Mouse (Mus musculus) MEL (cell line): Measurements from ENCODE around the gene Tmem8b. TPM values are rescaled to one million over a fixed set of nuclear protein-coding genes. Genes with fewer than 3 reads are reported as not detected.

ENCODE experiments used
- DNase-seq: peaks from one replicate; pipeline ENCODE4 v3.0.0; 2011; ENCODE audit warnings: low read depth, low spot score
- H3K27ac ChIP-seq: 2 replicates; pipeline ENCODE4 v1.5.1; 2012; ENCODE audit warnings: low read depth, mild to moderate bottlenecking, control low read depth, low read length, moderate library complexity; ENCODE audit not compliant: control insufficient read depth
- H3K27me3 ChIP-seq, 2 experiments: fragments of 150-350 bp in 1 of 2; sonication (generic) in 1 of 2; 2 replicates each; pipeline ENCODE4 v1.6.1; 2012; ENCODE audit warnings: low read length in 2 of 2, mild to moderate bottlenecking in 2 of 2, improper control_type of control experiment in 1 of 2, moderate library complexity in 1 of 2; ENCODE audit not compliant: insufficient read depth in 2 of 2, control insufficient read depth in 1 of 2
- H3K36me3 ChIP-seq, 2 experiments: 2 replicates each; pipeline ENCODE4 v1.6.1; 2012 to 2014; ENCODE audit warnings: low read length in 2 of 2, improper control_type of control experiment in 1 of 2, inconsistent platforms in 1 of 2, mild to moderate bottlenecking in 1 of 2; ENCODE audit not compliant: insufficient read depth in 2 of 2, control insufficient read depth in 1 of 2
- H3K4me1 ChIP-seq, 2 experiments: fragments of 150-350 bp in 1 of 2; sonication (generic) in 1 of 2; 2 replicates each; pipeline ENCODE4 v1.6.1; 2012; ENCODE audit warnings: low read length in 2 of 2, improper control_type of control experiment in 1 of 2, mild to moderate bottlenecking in 1 of 2; ENCODE audit not compliant: insufficient read depth in 2 of 2, control insufficient read depth in 1 of 2
- H3K4me3 ChIP-seq, 2 experiments: fragments of 150-350 bp in 1 of 2; sonication (generic) in 1 of 2; 2 replicates each; pipeline ENCODE4 v1.5.1; 2012; ENCODE audit warnings: low read depth in 2 of 2, low read length in 2 of 2, mild to moderate bottlenecking in 2 of 2, moderate library complexity in 2 of 2, control low read depth in 1 of 2, improper control_type of control experiment in 1 of 2; ENCODE audit not compliant: control insufficient read depth in 1 of 2, insufficient read depth in 1 of 2
- H3K79me2 ChIP-seq: 2 replicates; pipeline ENCODE4 v1.6.1; 2012; ENCODE audit warnings: mild to moderate bottlenecking, low read length, moderate library complexity; ENCODE audit not compliant: control insufficient read depth, poor library complexity, insufficient read depth
- H3K9ac ChIP-seq: 2 replicates; pipeline ENCODE4 v1.6.1; 2012; ENCODE audit warnings: low read depth, mild to moderate bottlenecking, control low read depth, low read length, moderate library complexity; ENCODE audit not compliant: control insufficient read depth, poor library complexity, severe bottlenecking
- H3K9me3 ChIP-seq: fragments of 150-350 bp; sonication (generic); replicated peaks from 2 replicates; pipeline ENCODE4 v1.6.1; 2012; ENCODE audit warnings: mild to moderate bottlenecking, low read length, improper control_type of control experiment, moderate library complexity; ENCODE audit not compliant: insufficient read depth
- BHLHE40 ChIP-seq: IDR thresholded peaks from 2 replicates; pipeline ENCODE4 v1.6.1; 2012; ENCODE audit warnings: low read depth, mild to moderate bottlenecking, inconsistent platforms, low read length, improper control_type of control experiment, borderline replicate concordance
- CTCF ChIP-seq, 3 experiments: IDR thresholded peaks in 2 of 3; conservative IDR thresholded peaks in 1 of 3; 2 replicates each; pipeline ENCODE4 v1.5.1; 2011 to 2012; ENCODE audit warnings: low read length in 3 of 3, low read depth in 2 of 3, mild to moderate bottlenecking in 2 of 3, improper control_type of control experiment in 1 of 3, inconsistent platforms in 1 of 3, mixed read lengths in 1 of 3, moderate library complexity in 1 of 3; ENCODE audit not compliant: control insufficient read depth in 1 of 3, insufficient read depth in 1 of 3, poor library complexity in 1 of 3, severe bottlenecking in 1 of 3
- E2F4 ChIP-seq: IDR thresholded peaks from 2 replicates; pipeline ENCODE4 v1.6.1; 2011; ENCODE audit warnings: low read depth, low read length, improper control_type of control experiment, borderline replicate concordance
- ELF1 ChIP-seq: IDR thresholded peaks from 2 replicates; pipeline ENCODE4 v1.6.1; 2014; ENCODE audit warnings: low read depth, mild to moderate bottlenecking, inconsistent platforms, low read length, improper control_type of control experiment, moderate library complexity
- GATA1 ChIP-seq: IDR thresholded peaks from 2 replicates; pipeline ENCODE4 v1.6.1; 2011; ENCODE audit warnings: low read depth, low read length, improper control_type of control experiment
- HCFC1 ChIP-seq: IDR thresholded peaks from 2 replicates; pipeline ENCODE4 v1.6.1; 2012; ENCODE audit warnings: low read depth, mild to moderate bottlenecking, inconsistent platforms, low read length, improper control_type of control experiment, moderate library complexity
- MAFK ChIP-seq: IDR thresholded peaks from 2 replicates; pipeline ENCODE4 v1.6.1; 2011; ENCODE audit warnings: low read depth, mild to moderate bottlenecking, low read length, improper control_type of control experiment, borderline replicate concordance
- MAZ ChIP-seq: IDR thresholded peaks from 2 replicates; pipeline ENCODE4 v1.6.1; 2012; ENCODE audit warnings: low read depth, mild to moderate bottlenecking, inconsistent platforms, low read length, improper control_type of control experiment
- MYB ChIP-seq: IDR thresholded peaks from 2 replicates; pipeline ENCODE4 v1.6.1; 2011; ENCODE audit warnings: mild to moderate bottlenecking, low read depth, low read length, improper control_type of control experiment
- NELFE ChIP-seq: IDR thresholded peaks from 2 replicates; pipeline ENCODE4 v1.6.1; 2011; ENCODE audit warnings: low read depth, low read length, improper control_type of control experiment
- POLR2A ChIP-seq, 2 experiments: IDR thresholded peaks; 2 replicates each; pipeline ENCODE4 v1.6.1; 2011 to 2012; ENCODE audit warnings: low read length in 2 of 2, mild to moderate bottlenecking in 2 of 2, control low read depth in 1 of 2, improper control_type of control experiment in 1 of 2, low read depth in 1 of 2, moderate library complexity in 1 of 2; ENCODE audit not compliant: control insufficient read depth in 1 of 2, insufficient read depth in 1 of 2, poor library complexity in 1 of 2
- POLR2AphosphoS2 ChIP-seq: IDR thresholded peaks from 2 replicates; pipeline ENCODE4 v1.6.1; 2011; ENCODE audit warnings: low read length, improper control_type of control experiment
- POLR2AphosphoS5 ChIP-seq: IDR thresholded peaks from 2 replicates; pipeline ENCODE4 v1.6.1; 2012; ENCODE audit warnings: low read depth, borderline replicate concordance, mild to moderate bottlenecking, inconsistent platforms, low read length, moderate library complexity, mixed read lengths
- RAD21 ChIP-seq: IDR thresholded peaks from 2 replicates; pipeline ENCODE4 v1.6.1; 2011; ENCODE audit warnings: mild to moderate bottlenecking, low read depth, low read length, improper control_type of control experiment
- SMC3 ChIP-seq: IDR thresholded peaks from 2 replicates; pipeline ENCODE4 v1.6.1; 2011; ENCODE audit warnings: low read depth, low read length, improper control_type of control experiment
- TAL1 ChIP-seq: IDR thresholded peaks from 2 replicates; pipeline ENCODE4 v1.6.1; 2012; ENCODE audit warnings: mild to moderate bottlenecking, inconsistent platforms, low read length, moderate library complexity, mixed read lengths
- TBP ChIP-seq: IDR thresholded peaks from 2 replicates; pipeline ENCODE4 v1.8.0; 2011; ENCODE audit warnings: low read depth, low read length, improper control_type of control experiment
- UBTF ChIP-seq: IDR thresholded peaks from 2 replicates; pipeline ENCODE4 v1.6.1; 2012; ENCODE audit warnings: low read depth, mild to moderate bottlenecking, inconsistent platforms, low read length, improper control_type of control experiment, moderate library complexity, borderline replicate concordance; ENCODE audit not compliant: insufficient read depth
- USF2 ChIP-seq, 2 experiments: IDR thresholded peaks; 2 replicates each; pipeline ENCODE4 v1.6.1; 2011 to 2012; ENCODE audit warnings: improper control_type of control experiment in 2 of 2, low read length in 2 of 2, borderline replicate concordance in 1 of 2, inconsistent platforms in 1 of 2, low read depth in 1 of 2, mild to moderate bottlenecking in 1 of 2; ENCODE audit not compliant: insufficient read depth in 1 of 2
- ZMIZ1 ChIP-seq: IDR thresholded peaks from 2 replicates; pipeline ENCODE4 v1.6.1; 2012; ENCODE audit warnings: low read depth, mild to moderate bottlenecking, inconsistent platforms, low read length, improper control_type of control experiment, moderate library complexity
- ZNF384 ChIP-seq: IDR thresholded peaks from 2 replicates; pipeline ENCODE4 v1.6.1; 2012; ENCODE audit warnings: low read depth, mild to moderate bottlenecking, inconsistent platforms, low read length, improper control_type of control experiment
- polyA plus RNA-seq, 2 experiments: library from polyadenylated mRNA; stranded (reverse) in 1 of 2; unstranded in 1 of 2; fragments of >175 nt in 1 of 2; fragments of >200 nt in 1 of 2; gene quantifications; 2 replicates each; pipeline versions ENCODE4 v1.2.1 to v1.2.4; 2012; ENCODE audit warnings: low replicate concordance in 2 of 2, low read depth in 1 of 2; ENCODE audit not compliant: insufficient read length in 2 of 2, insufficient read depth in 1 of 2, missing spikeins in 1 of 2
- total RNA-seq: library from RNA; depleted of rRNA; stranded (reverse); fragments of 300-350 nt; gene quantifications from 2 replicates; pipeline ENCODE4 v1.2.3, GENCODE M21; 2012

The Tmem8b gene
- total and polyA plus RNA-seq, 3 experiments, result 0.46 to 3.6 TPM; not detected in 1

DNA sequence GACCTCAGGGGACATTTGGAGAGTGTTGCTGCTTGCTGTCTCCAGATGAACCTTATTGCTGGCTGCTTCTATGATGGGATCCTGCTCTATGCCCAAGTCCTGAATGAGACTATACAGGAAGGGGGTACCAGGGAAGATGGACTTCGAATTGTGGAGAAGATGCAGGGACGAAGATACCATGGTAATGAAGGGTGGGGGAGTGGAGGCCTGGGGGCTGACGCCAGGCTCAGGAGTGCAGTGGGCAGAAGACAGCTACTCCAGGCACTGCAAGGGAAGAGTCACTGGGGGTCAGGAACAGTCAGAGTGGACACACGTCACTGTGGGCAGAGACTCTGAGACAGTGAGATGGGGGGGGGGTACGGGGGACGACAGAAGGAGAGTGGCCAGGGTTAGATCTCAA is 28.3 kb upstream of the Tmem8b start:
- no peaks in the 10 kb centered on the region for H3K4me1 ChIP-seq
- H3K36me3 ChIP-seq, result no peaks in the 10 kb centered on the region
- no peaks in the 10 kb centered on the region; a peak in 2 of 4 replicates for H3K27me3 ChIP-seq
- H3K9ac ChIP-seq, result no peak overlapping the region
- DNase-seq, result no peak
- H3K9me3 ChIP-seq, result no peaks in the 10 kb centered on the region
- no peaks in the 10 kb centered on the region for H3K79me2 ChIP-seq
- no peak overlapping the region for H3K27ac ChIP-seq
- TF ChIP-seq POLR2AphosphoS5, result no peak
- no peak for TF ChIP-seq ZMIZ1
- no peak overlapping the region for H3K4me3 ChIP-seq

DNA sequence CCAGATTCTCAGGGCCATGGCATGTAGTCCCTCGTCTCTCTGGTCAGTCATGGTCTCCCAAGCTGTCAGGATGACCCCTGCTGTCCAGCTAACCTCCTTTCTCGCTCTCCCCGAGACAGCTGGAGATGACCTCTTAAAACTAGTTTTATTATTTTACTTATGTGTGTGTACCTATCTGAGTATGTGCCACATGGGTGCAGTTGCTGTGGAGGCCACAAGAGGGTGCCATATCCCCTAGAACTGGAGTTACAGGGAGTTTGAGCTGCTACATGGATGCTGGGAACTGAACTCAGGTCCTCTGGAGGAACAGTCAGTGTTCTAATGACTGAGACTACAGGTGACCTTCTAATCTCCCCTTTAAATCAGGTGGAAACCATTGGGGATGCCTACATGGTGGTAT is 19.0 kb upstream of the Tmem8b start:
- no peaks in the 10 kb centered on the region for H3K27me3 ChIP-seq
- H3K79me2 ChIP-seq, result no peaks in the 10 kb centered on the region
- TF ChIP-seq RAD21, result peak; percentile 10
- peak; percentile 31 for TF ChIP-seq SMC3
- no peak for TF ChIP-seq MYB
- TF ChIP-seq NELFE, result no peak
- no peak for TF ChIP-seq HCFC1
- TF ChIP-seq MAFK, result no peak
- no peak for TF ChIP-seq E2F4
- TF ChIP-seq BHLHE40, result no peak
- TF ChIP-seq MAZ, result no peak
- TF ChIP-seq ZMIZ1, result no peak
- no peak for TF ChIP-seq POLR2A (IDR thresholded peaks at IDR 0.05; ENCODE audit: control insufficient read depth in 1 of 2, insufficient read depth in 1 of 2, low read depth in 1 of 2, low read length in 2 of 2, poor library complexity in 1 of 2)
- peak; percentile 45 to 54 (median 50) for TF ChIP-seq CTCF (IDR thresholded peaks at IDR 0.05 in 2 of 3, conservative IDR thresholded peaks at IDR 0.05 in 1 of 3; ENCODE audit: control insufficient read depth in 1 of 3, insufficient read depth in 1 of 3, low read depth in 2 of 3, low read length in 3 of 3, poor library complexity in 1 of 3, severe bottlenecking in 1 of 3)
- H3K27ac ChIP-seq, result no peak overlapping the region
- H3K4me1 ChIP-seq, result peaks cover 0 to 2% of the 10 kb centered on the region in 2 experiments; a peak in 1 of 4 replicates
- peaks cover 0 to 6% of the 10 kb centered on the region in 2 experiments; a peak in 2 of 4 replicates for H3K36me3 ChIP-seq
- peak; percentile 39 for DNase-seq
- H3K9me3 ChIP-seq, result no peaks in the 10 kb centered on the region
- H3K4me3 ChIP-seq, result no peak overlapping the region
- H3K9ac ChIP-seq, result no peak overlapping the region

DNA sequence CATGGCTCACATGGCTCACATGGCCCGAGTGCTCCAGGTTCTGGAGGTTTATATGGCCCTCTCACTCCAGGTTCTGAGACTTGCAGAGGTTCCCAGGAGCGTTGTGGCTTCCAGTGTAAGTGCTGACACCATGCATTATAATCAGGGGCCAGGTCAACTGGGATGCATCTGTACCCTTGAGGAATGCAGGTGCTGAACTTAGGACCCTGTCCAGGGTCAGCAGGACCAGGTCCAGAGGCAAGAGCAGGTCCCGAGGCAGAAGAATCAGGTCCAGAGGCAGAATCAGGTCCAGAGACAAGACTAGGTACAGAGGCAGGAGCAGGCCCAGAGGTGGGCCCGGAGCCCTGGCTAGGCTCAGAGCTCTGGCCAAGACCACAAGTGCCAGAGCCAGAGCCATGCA is 16.0 kb upstream of the Tmem8b start:
- Histone ChIP-seq H3K4me1 (peaks cover 0 to 8% of the 10 kb centered on the region in 2 experiments; a peak in 1 of 4 replicates), H3K36me3 (peaks cover 0 to 8% of the 10 kb centered on the region in 2 experiments; a peak in 2 of 4 replicates), H3K4me3 (peak overlapping the region in 1 of 2 experiments; percentile 77; a peak in 3 of 4 replicates), H3K9ac (no peak overlapping the region; the same call in 1 of the 2 replicates), H3K27ac (no peak overlapping the region), H3K79me2 (peaks cover 3% of the 10 kb centered on the region; the same call in 1 of the 2 replicates), H3K9me3 (no peaks in the 10 kb centered on the region), H3K27me3 (no peaks in the 10 kb centered on the region)
- TF ChIP-seq ZNF384 (no peak), GATA1 (no peak), TAL1 (no peak), SMC3 (no peak), POLR2A (IDR thresholded peaks at IDR 0.05; ENCODE audit: control insufficient read depth in 1 of 2, insufficient read depth in 1 of 2, low read depth in 1 of 2, low read length in 2 of 2, poor library complexity in 1 of 2) (no peak), ELF1 (no peak), UBTF (no peak), USF2 (IDR thresholded peaks at IDR 0.05; ENCODE audit: borderline replicate concordance in 1 of 2, insufficient read depth in 1 of 2, low read depth in 1 of 2, low read length in 2 of 2) (no peak), TBP (no peak), MAFK (no peak), ZMIZ1 (no peak), BHLHE40 (no peak), E2F4 (no peak), NELFE (no peak), POLR2AphosphoS2 (no peak)
- no peak for DNase-seq
